Mouse (Mus musculus) forebrain, embryonic 11.5 days (tissue): ENCODE measurements around the gene Gpr142. TPM values are rescaled to one million over a fixed set of nuclear protein-coding genes. Genes with fewer than 3 reads are reported as not detected.

Experiments
- ATAC-seq: fragments of 200-750 bp; cut with Nextera tagmentation; replicated peaks from 2 replicates; pipeline ENCODE4 v1.8.0; 2017; ENCODE audit warnings: moderate TSS enrichment; ENCODE audit not compliant: low FRiP score
- DNase-seq: peaks from one replicate; pipeline ENCODE4 v3.0.0-alpha.2; 2017; ENCODE audit warnings: low spot score
- H3K27ac ChIP-seq: fragments of 300-500 bp; sonication (generic); 2 replicates; pipeline ENCODE4 v1.5.1; 2014; ENCODE audit warnings: low read depth, low read length
- H3K27me3 ChIP-seq: fragments of 300-500 bp; sonication (generic); 2 replicates; pipeline ENCODE4 v1.6.1; 2014; ENCODE audit warnings: mild to moderate bottlenecking, low read length, mixed read lengths; ENCODE audit not compliant: control insufficient read depth, insufficient read depth
- H3K36me3 ChIP-seq: fragments of 300-500 bp; sonication (generic); 2 replicates; pipeline ENCODE4 v1.6.1; 2014; ENCODE audit warnings: mild to moderate bottlenecking, low read length, moderate library complexity, mixed read lengths; ENCODE audit not compliant: control insufficient read depth, insufficient read depth
- H3K4me1 ChIP-seq: fragments of 300-500 bp; sonication (generic); replicated peaks from 2 replicates; pipeline ENCODE4 v1.6.1; 2014; ENCODE audit warnings: low read length, mixed read lengths; ENCODE audit not compliant: control insufficient read depth, insufficient read depth
- H3K4me2 ChIP-seq: fragments of 300-500 bp; sonication (generic); 2 replicates; pipeline ENCODE4 v1.6.1; 2014; ENCODE audit warnings: low read depth, mild to moderate bottlenecking, low read length, moderate library complexity, mixed read lengths; ENCODE audit not compliant: severe bottlenecking
- H3K4me3 ChIP-seq: fragments of 300-500 bp; sonication (generic); 2 replicates; pipeline ENCODE4 v1.5.1; 2014; ENCODE audit warnings: low read depth, low read length
- H3K9ac ChIP-seq: fragments of 300-500 bp; sonication (generic); 2 replicates; pipeline ENCODE4 v1.6.1; 2014; ENCODE audit warnings: low read length
- H3K9me3 ChIP-seq: fragments of 300-500 bp; sonication (generic); 2 replicates; pipeline ENCODE4 v1.6.1; 2016; ENCODE audit warnings: low read length, mixed read lengths; ENCODE audit not compliant: control insufficient read depth
- WGBS: fragments of 180-500 bp; shearing (Covaris S2); extraction: QIAGEN DNeasy Blood & Tissue Kit; methylation state at CpG from one replicate; pipeline ENCODE4 v1.1.7; 2014; 5-methylcytosine and 5-hydroxymethylcytosine counted together
- polyA plus RNA-seq: library from polyadenylated mRNA; unstranded; fragments of >200 nt; fragmentation: Nextera tagmentation; extraction: Ambion mirVana; gene quantifications from 2 replicates; pipeline ENCODE4 v1.2.1, GENCODE M21; 2014

Gpr142 gene
- polyA plus RNA-seq, 1 experiment from 2014 or later = not detected

DNA sequence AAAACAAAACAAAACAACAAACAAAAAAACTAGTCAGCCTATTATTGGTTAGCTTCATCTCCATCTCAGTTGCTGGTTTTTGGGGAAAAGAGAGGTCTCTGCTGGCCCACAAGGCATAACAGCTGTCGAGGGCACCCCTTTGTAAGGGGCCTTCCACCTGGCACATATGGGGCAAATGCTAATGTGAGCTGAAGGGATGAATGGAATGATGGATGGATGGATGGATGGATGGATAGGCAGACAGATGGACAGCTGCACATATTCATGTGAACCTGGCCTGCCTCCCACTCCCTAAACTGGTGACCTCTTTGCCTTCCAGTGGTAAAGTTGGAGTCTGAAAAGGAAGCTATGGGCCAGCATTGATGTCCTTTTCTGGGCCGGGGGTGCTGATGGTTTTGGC lies 8.3 kb downstream of the Gpr142 start:
- no peak overlapping the region for H3K4me2 ChIP-seq
- no peak overlapping the region for H3K27ac ChIP-seq
- no peaks in the 10 kb centered on the region for H3K36me3 ChIP-seq
- no peak overlapping the region for H3K9ac ChIP-seq
- no peaks in the 10 kb centered on the region for H3K27me3 ChIP-seq
- WGBS = 65% methylated on average over 2 of the region's 2 CpGs
- DNase-seq (no peak), ATAC-seq (no peak)
- peaks cover 16% of the 10 kb centered on the region; the same call in 1 of the 2 replicates for H3K4me1 ChIP-seq
- H3K9me3 ChIP-seq = no peaks in the 10 kb centered on the region
- H3K4me3 ChIP-seq = no peak overlapping the region

DNA sequence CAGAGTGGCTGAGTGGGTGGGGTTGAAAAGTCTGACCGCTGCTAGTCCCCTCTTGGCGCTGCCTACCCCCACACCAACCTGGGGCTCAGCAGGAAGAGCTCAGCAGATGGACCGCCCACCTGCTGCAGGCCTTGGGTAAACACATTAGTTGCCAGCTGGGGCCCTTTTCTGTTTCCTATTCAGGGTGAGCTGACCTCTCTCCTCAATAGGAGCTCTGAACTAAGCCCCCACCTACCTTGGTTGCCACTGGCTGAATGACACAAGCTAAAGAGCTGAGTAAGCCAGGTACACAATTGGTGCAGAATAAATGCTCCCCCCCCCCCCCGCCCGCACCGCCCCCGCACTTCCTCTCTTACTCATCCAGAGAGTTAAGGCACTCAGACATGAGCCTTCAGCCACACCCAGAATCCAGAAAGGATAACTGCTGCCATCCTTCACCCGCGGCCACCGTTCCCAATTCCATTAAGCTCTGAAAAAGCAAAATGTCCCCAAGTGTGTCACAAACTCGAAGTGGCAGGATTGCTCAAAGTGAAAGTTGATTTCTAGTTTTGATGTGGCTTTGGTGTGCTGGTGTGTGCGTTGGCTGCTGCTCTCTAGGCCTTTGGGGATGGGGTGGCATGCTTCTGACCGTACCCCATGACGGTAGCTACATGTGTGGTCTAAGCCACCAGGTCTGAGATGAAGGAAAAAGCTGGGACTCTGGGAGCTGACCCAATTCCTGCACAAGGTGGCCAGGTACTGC lies 9.1 kb downstream of the Gpr142 start:
- H3K4me2 ChIP-seq = no peak overlapping the region
- no peak for DNase-seq
- H3K36me3 ChIP-seq = no peaks in the 10 kb centered on the region
- H3K4me3 ChIP-seq = no peak overlapping the region
- peaks cover 16% of the 10 kb centered on the region; the same call in 1 of the 2 replicates for H3K4me1 ChIP-seq
- peak; percentile 39; the same call in 1 of the 2 replicates for ATAC-seq
- H3K9me3 ChIP-seq = no peaks in the 10 kb centered on the region
- H3K27ac ChIP-seq = no peak overlapping the region
- no peak overlapping the region for H3K9ac ChIP-seq
- WGBS = 19% methylated on average over 14 of the region's 14 CpGs
- no peaks in the 10 kb centered on the region for H3K27me3 ChIP-seq

DNA sequence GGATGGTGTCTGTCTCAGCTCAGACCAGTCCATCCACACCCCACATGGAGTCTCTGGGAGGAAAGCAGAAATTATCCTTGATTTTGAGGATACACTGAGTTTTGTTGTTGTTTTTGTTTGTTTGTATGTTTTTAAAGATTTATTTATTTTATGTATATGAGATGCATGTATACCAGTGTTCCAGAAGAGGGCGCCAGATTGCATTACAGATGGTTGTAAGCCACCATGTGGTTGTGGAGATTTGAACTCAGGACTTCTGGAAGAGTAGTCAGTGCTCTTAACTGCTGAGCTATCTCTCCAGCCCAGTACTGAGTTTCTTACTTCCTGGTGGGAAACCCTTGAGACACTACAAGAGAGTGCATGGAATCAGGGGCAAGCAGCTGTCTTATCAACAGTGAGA lies 10.6 kb downstream of the Gpr142 start:
- no peak overlapping the region for H3K27ac ChIP-seq
- H3K4me1 ChIP-seq = peaks cover 9% of the 10 kb centered on the region; the same call in 1 of the 2 replicates
- H3K4me3 ChIP-seq = no peak overlapping the region
- H3K36me3 ChIP-seq = no peaks in the 10 kb centered on the region
- no peak for DNase-seq
- no peak for ATAC-seq
- no peaks in the 10 kb centered on the region for H3K27me3 ChIP-seq
- WGBS = 74% methylated on average over 1 of the region's 1 CpGs
- no peak overlapping the region for H3K4me2 ChIP-seq
- H3K9me3 ChIP-seq = no peaks in the 10 kb centered on the region
- no peak overlapping the region for H3K9ac ChIP-seq

DNA sequence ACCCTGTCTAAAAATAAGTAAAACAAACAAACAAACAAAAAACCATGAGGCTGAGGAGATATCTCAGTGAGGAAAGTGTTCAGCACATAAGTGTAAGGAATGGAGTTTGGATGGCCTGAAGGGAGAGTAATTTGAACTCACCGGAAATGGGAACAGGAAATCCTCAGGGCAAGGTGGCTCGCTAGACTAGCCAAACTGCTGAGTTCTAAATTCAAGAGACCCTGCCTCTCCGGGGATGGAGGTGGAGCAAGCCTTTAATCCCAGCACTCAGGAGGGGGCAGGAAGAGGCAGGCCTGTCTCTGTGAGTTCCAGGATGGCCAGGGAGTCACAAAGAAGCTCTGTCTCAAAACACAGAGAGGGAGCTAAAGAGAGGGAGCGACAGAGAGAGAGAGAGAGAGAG lies 11.6 kb downstream of the Gpr142 start:
- H3K4me3 ChIP-seq = no peak overlapping the region
- no peaks in the 10 kb centered on the region for H3K27me3 ChIP-seq
- H3K9ac ChIP-seq = no peak overlapping the region
- no peak overlapping the region for H3K4me2 ChIP-seq
- 26% methylated on average over 4 of the region's 4 CpGs for WGBS
- DNase-seq (no peak), ATAC-seq (no peak)
- no peaks in the 10 kb centered on the region for H3K36me3 ChIP-seq
- H3K27ac ChIP-seq = no peak overlapping the region
- no peaks in the 10 kb centered on the region for H3K9me3 ChIP-seq
- H3K4me1 ChIP-seq = peaks cover 9% of the 10 kb centered on the region; the same call in 1 of the 2 replicates

DNA sequence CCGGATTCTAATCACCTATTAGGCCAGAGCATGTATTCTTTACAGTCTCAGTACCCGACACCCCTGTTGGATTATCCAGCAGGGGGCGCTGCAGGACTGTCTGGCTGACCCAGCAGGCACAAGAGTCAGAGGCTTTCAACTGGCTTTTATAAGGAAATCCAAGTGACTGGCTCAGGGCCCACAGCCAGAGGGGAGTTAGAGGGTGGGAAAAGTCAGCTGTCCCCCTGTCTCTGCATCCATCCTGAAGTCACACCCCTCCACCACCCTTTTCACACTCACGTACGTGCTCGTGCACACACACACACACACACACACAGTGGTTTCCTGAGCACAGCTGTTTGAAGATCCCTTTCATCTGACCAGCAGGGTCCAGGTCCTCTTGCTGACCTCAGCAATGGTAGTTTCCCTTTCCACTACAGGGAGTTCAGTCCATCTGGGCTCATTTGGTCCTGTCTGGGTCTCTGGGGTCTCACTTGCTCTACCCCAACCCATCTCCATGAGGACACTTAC lies 14.1 kb downstream of the Gpr142 start:
- H3K9me3 ChIP-seq = no peaks in the 10 kb centered on the region
- no peaks in the 10 kb centered on the region for H3K27me3 ChIP-seq
- peaks cover 1% of the 10 kb centered on the region; the same call in 1 of the 2 replicates for H3K4me1 ChIP-seq
- no peak overlapping the region for H3K27ac ChIP-seq
- WGBS = 18% methylated on average over 6 of the region's 6 CpGs
- no peak overlapping the region for H3K4me2 ChIP-seq
- peak; percentile 71 for ATAC-seq
- 0 out of 2 replicates have a peak overlapping the region, but pooled peaks have one; percentile 16 for H3K9ac ChIP-seq
- no peaks in the 10 kb centered on the region for H3K36me3 ChIP-seq
- H3K4me3 ChIP-seq = no peak overlapping the region
- peak; percentile 95 for DNase-seq

DNA sequence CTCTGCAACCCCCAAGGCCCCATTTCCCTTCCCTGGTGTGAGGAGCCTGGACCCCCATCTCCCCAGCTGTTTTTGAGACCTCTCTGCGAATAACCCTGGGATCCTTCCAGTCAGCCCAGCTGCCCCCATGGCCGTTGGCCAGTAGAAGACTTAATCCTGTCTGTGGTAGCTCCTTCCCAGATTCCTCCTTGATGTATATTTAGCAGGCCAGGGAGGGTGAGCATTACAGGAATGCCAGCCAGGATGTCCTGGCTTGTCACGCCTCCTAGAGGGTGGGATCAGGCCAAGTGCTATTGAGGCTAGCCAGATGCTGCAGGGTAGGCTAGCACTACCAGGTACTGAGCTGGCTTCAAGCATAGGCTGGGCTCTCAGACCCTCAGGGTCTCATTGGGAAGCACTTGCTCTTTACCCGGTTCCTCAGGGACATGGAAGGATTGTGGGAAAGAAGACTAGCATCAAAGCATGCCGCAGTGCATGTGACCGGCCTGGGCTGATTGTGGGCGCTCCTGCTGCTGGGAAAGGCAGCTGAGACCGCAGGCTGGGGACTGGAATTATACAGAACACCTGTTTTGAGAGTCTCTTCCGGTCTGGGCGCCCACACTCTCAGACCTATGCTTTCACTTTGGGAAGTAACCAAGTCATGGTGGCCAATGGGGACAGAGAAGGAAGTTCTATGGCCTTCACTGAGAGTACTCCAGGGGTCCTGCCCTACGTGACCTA lies 16.3 kb downstream of the Gpr142 start:
- Histone ChIP-seq H3K27ac (no peak overlapping the region), H3K4me2 (no peak overlapping the region), H3K36me3 (no peaks in the 10 kb centered on the region), H3K4me3 (no peak overlapping the region), H3K9ac (no peak overlapping the region), H3K27me3 (no peaks in the 10 kb centered on the region), H3K4me1 (peaks cover 3% of the 10 kb centered on the region; the same call in 1 of the 2 replicates), H3K9me3 (no peaks in the 10 kb centered on the region)
- no peak for DNase-seq
- WGBS = 84% methylated on average over 11 of the region's 11 CpGs
- no peak for ATAC-seq

DNA sequence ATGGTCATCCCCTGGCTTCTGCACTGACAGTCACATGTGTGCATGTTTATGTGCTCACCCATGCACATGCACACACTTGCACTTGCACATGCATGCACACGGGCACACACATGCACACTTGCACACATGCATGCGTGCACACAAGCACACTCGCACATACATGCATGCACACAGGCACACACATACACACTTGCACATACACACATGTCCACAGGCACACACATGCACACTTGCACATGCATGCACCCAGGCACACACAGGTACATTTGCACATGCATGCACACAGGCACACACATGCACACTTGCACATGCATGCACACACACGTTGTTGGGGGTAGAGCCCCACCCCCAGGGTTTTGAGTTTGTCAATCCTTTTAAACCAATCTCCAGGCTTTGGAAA lies 18.2 kb downstream of the Gpr142 start:
- Histone ChIP-seq H3K9me3 (no peaks in the 10 kb centered on the region), H3K4me1 (peaks cover 3% of the 10 kb centered on the region; the same call in 1 of the 2 replicates), H3K27ac (no peak overlapping the region), H3K9ac (no peak overlapping the region), H3K4me2 (no peak overlapping the region), H3K36me3 (no peaks in the 10 kb centered on the region), H3K4me3 (no peak overlapping the region), H3K27me3 (no peaks in the 10 kb centered on the region)
- ATAC-seq (no peak), DNase-seq (no peak)
- 91% methylated on average over 4 of the region's 4 CpGs for WGBS

DNA sequence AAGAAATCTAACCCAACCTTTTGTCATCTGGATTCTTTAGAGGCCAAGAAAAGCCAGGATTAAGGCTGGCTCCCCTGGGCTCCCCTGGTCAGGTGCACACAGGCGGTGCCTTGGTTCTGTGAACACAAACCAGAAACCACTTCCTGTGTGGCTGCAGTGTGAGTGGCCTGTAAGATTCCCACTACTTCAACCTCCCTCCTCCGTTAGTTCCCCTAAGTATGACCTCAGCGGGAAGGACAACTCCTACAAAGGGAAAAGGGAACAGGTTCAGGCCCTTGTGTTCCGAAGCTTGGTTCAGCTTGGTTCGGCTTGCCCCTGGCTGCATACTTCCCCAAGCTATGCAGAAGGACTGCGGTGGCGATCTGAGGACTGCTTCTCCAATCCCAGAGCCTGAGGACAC lies 19.5 kb downstream of the Gpr142 start:
- ATAC-seq = no peak
- Histone ChIP-seq H3K27me3 (no peaks in the 10 kb centered on the region), H3K4me3 (no peak overlapping the region), H3K9me3 (no peaks in the 10 kb centered on the region), H3K27ac (no peak overlapping the region), H3K4me1 (peaks cover 8% of the 10 kb centered on the region), H3K9ac (no peak overlapping the region), H3K36me3 (no peaks in the 10 kb centered on the region), H3K4me2 (no peak overlapping the region)
- 91% methylated on average over 7 of the region's 7 CpGs for WGBS
- DNase-seq = no peak
